Mouse (Mus musculus) kidney, postnatal 14 days (tissue): ENCODE results near the gene Vmn1r205.
"Not testable (repeated sequence)": the region's sequence is repeated elsewhere in the genome, so short reads cannot be mapped to it uniquely, and the experiment has no call there.

Experiments
- DNase-seq: peaks from one replicate; pipeline ENCODE4 v3.0.0; 2022; ENCODE audit warnings: mixed read lengths

Gene Vmn1r205

DNA sequence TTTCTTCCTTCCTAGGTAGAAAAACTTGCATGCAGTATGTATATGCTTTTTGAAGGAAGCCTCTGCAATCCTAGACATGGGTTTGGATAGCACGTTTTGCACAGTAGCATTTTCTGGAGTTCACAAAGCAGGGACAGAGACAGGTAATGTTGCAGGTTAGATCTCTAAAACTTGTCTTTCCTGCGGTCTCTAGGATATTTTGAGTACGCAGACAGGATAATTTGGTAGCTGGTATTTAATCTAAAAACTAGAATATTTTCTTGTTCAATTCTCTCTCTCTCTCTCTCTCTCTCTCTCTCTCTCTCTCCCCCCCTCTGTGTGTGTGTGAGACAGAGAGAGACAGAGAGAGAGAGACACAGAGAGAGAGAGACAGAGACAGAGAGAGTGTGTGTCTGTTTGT is at the start of gene Vmn1r205:
TSS of gene Vmn1r205 (minus strand) at position 101 of the 400 bp plus-strand sequence.
- DNase-seq: no peak

DNA sequence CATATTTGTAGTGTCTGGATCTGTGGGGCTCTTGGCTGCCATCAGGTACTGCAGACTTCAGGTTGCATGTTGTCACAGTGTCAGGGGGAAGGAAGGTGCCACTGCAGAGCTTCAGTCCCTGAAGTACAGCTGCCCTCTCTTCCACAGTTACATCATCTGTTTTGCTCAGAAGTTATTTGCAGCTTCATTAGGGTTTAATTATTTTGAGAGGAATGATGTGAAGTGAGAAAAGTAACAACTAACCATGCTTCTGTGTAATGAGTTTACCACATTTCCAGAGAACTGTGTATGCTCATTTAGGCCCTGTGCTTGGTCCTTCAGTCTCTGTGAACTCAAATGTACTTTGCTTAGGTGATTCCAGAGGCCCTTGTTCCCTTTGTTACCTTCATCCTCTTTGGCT is 31.4 kb upstream of the Vmn1r205 start, which contains the start of gene Vmn1r206:
TSS of gene Vmn1r206 (minus strand) at position 101 of the 400 bp plus-strand sequence.
- not testable (repeated sequence) for DNase-seq

DNA sequence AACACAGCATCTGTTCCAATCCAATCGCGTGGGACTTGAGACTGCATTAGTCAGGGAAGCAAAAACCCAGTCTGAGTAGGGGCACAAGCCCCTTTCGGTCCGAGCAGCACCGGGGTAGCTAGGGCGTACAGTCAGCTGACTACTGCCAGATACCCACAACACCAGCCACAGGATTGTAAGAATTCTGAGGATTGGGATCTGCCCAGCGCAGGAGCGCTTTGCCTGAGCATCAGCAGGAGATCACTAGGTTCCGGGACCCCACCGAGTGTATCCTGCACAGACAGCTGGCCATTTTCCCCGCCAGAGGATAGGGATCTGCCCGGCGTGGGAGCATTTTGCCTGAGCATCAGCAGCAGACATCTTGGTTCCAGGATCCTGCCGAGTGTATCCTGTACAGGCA is 9.5 kb downstream of the Vmn1r205 start:
- DNase-seq: not testable (repeated sequence)

DNA sequence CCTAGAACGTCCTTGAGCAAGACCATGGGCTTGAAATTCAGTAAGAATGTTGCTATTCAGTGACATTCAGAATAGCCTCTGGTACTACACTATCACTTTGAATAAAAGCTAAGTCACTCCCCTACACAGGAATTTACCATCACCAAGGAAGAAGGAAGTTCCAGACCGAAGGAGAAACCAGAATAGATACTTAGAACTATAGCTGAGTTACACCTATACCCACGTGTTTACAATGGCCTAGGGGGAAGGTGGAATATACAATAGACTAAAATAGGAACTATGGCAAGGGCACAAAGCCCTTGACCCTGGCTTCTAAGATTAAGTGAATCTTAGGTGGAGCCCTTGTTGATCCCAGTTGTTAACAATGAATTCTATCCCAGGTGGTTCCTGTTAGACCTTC is 17.9 kb downstream of the Vmn1r205 start:
- DNase-seq: not testable (repeated sequence)

DNA sequence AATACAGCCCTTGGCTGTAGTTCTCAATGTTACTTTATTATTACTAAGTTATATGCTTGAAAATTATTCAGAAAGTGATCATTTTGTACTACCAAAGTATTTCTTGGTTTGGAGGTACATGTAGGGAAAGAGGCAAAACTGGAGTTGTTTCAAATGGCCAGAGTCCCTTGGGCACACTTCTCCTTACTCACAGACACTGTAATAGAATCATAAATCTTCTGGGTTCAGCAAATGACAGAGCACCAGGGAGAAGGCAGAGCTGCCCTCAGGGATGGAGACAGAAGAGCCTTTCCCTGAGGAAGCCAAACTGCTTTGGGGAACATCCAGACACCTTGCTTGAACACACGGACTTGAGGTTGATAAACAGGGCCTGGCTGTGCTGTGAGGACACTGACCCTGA is 39.9 kb downstream of the Vmn1r205 start, which contains the start of gene Vmn1r204:
TSS of gene Vmn1r204 (plus strand) at position 301 of the 400 bp plus-strand sequence.
- not testable (repeated sequence) for DNase-seq
